Mouse (Mus musculus): ENCODE results near the gene Plin5. TPM values are rescaled to one million over a fixed set of nuclear protein-coding genes. Genes with fewer than 3 reads are reported as not detected.
"Not testable (repeated sequence)": the region's sequence is repeated elsewhere in the genome, so short reads cannot be mapped to it uniquely, and the experiment has no call there.

Plin5 gene
- total RNA-seq, 2 experiments from 2014 or later, result not detected

GRCm38 (mm10) chr17:56078361-56078760 is 39.0 kb downstream of the Plin5 start:
- not testable (repeated sequence) for ATAC-seq (replicated peaks; ENCODE audit: low FRiP score, poor library complexity, severe bottlenecking)

- no peak for ATAC-seq (replicated peaks; ENCODE audit: low FRiP score, poor library complexity, severe bottlenecking)
Observed at GRCm38 (mm10) chr17:56077523-56077922, 39.9 kb downstream of the Plin5 start.

DNA sequence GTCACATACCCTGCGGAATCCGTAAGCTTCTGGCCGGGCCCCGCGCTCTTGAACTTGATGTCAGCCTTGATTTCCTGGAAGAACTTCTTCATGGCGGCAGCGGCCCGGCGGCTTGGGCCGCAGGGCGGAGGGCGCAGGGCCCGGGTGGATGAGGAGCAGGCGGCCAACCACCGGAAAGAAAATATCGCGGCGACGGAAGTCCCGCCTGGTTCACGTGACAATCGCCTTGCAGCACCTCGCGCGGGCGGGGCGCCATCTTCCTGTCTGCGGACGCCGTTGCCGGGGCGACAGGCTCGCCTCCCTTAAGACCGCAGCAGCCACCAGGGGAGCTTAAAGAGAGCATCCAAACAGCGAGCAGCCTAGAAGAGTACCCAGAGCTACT is 42.6 kb downstream of the Plin5 start, which contains the start of gene Ubxn6:
TSS of gene Ubxn6 (minus strand) at position 202 of the 382 bp plus-strand sequence.
- ATAC-seq (replicated peaks; ENCODE audit: low FRiP score, poor library complexity, severe bottlenecking), result peak; percentile 61

GRCm38 (mm10) chr17:56074097-56074826 is 43.1 kb downstream of the Plin5 start:
- peak; percentile 31 for ATAC-seq (replicated peaks; ENCODE audit: low FRiP score, poor library complexity, severe bottlenecking)

GRCm38 (mm10) chr17:56072243-56072642 is 45.2 kb downstream of the Plin5 start:
- no peak for ATAC-seq (replicated peaks; ENCODE audit: low FRiP score, poor library complexity, severe bottlenecking)

- ATAC-seq (replicated peaks; ENCODE audit: low FRiP score, poor library complexity, severe bottlenecking), result no peak
Observed at GRCm38 (mm10) chr17:56071126-56071525, 46.3 kb downstream of the Plin5 start.

- ATAC-seq (replicated peaks; ENCODE audit: low FRiP score, poor library complexity, severe bottlenecking), result no peak
Observed at GRCm38 (mm10) chr17:56069066-56069465, 48.3 kb downstream of the Plin5 start.

GRCm38 (mm10) chr17:56066451-56066850 is 50.9 kb downstream of the Plin5 start:
- ATAC-seq (replicated peaks; ENCODE audit: low FRiP score, poor library complexity, severe bottlenecking), result no peak

GRCm38 (mm10) chr17:56065715-56066114 is 51.7 kb downstream of the Plin5 start:
- not testable (repeated sequence) for ATAC-seq (replicated peaks; ENCODE audit: low FRiP score, poor library complexity, severe bottlenecking)

GRCm38 (mm10) chr17:56062081-56062480 is 55.3 kb downstream of the Plin5 start:
- ATAC-seq (replicated peaks; ENCODE audit: low FRiP score, poor library complexity, severe bottlenecking), result no peak

Other genes starting within 250 kb of the Plin5 start
- gene Zfp119a, start 238.7 kb downstream of the Plin5 start, total RNA-seq (2015; ENCODE audit: low replicate concordance), result 1.3 TPM in 1 of 2 replicates, not detected in the other
- 1.0 and 2.8 TPM in 2 replicates for gene Zfp119a, start 238.7 kb downstream of the Plin5 start, total RNA-seq (2017; ENCODE audit: low replicate concordance)
- gene Zfp959, start 225.5 kb downstream of the Plin5 start, total RNA-seq (2015; ENCODE audit: low replicate concordance), result 5.0 and 9.0 TPM in 2 replicates
- gene Zfp959, start 225.5 kb downstream of the Plin5 start, total RNA-seq (2017; ENCODE audit: low replicate concordance), result 3.6 and 5.7 TPM in 2 replicates
- 1.4 TPM in 1 of 2 replicates, not detected in the other for gene Zfp119b, start 168.1 kb downstream of the Plin5 start, total RNA-seq (2015; ENCODE audit: low replicate concordance)
- gene Zfp119b, start 168.1 kb downstream of the Plin5 start, total RNA-seq (2017; ENCODE audit: low replicate concordance), result 1.2 and 6.4 TPM in 2 replicates
- 5.4 and 6.8 TPM in 2 replicates for gene Ebi3, start 165.0 kb downstream of the Plin5 start, total RNA-seq (2015; ENCODE audit: low replicate concordance)
- gene Ebi3, start 165.0 kb downstream of the Plin5 start, total RNA-seq (2017; ENCODE audit: low replicate concordance), result 4.0 and 16.4 TPM in 2 replicates
- gene Yju2, start 158.5 kb downstream of the Plin5 start, total RNA-seq (2015; ENCODE audit: low replicate concordance), result 3.8 and 5.4 TPM in 2 replicates
- gene Yju2, start 158.5 kb downstream of the Plin5 start, total RNA-seq (2017; ENCODE audit: low replicate concordance), result 1.7 and 5.4 TPM in 2 replicates
- not detected in 2 replicates for gene Shd, start 147.1 kb downstream of the Plin5 start, total RNA-seq (2015; ENCODE audit: low replicate concordance)
- gene Shd, start 147.1 kb downstream of the Plin5 start, total RNA-seq (2017; ENCODE audit: low replicate concordance), result not detected in 2 replicates
- gene Fsd1, start 131.1 kb downstream of the Plin5 start, total RNA-seq (2015; ENCODE audit: low replicate concordance), result not detected in 2 replicates
- not detected in 2 replicates for gene Fsd1, start 131.1 kb downstream of the Plin5 start, total RNA-seq (2017; ENCODE audit: low replicate concordance)
- not detected in 2 replicates for gene Stap2, start 112.0 kb downstream of the Plin5 start, total RNA-seq (2015; ENCODE audit: low replicate concordance)
- gene Stap2, start 112.0 kb downstream of the Plin5 start, total RNA-seq (2017; ENCODE audit: low replicate concordance), result 0.98 TPM in 1 of 2 replicates, not detected in the other
- gene Mpnd, start 111.9 kb downstream of the Plin5 start, total RNA-seq (2015; ENCODE audit: low replicate concordance), result 4.0 and 6.7 TPM in 2 replicates
- gene Mpnd, start 111.9 kb downstream of the Plin5 start, total RNA-seq (2017; ENCODE audit: low replicate concordance), result 2.3 and 35.3 TPM in 2 replicates
- 14.4 and 14.7 TPM in 2 replicates for gene Sh3gl1, start 81.0 kb downstream of the Plin5 start, total RNA-seq (2015; ENCODE audit: low replicate concordance)
- 27.6 and 28.1 TPM in 2 replicates for gene Sh3gl1, start 81.0 kb downstream of the Plin5 start, total RNA-seq (2017; ENCODE audit: low replicate concordance)
- gene Chaf1a, start 77.2 kb downstream of the Plin5 start, total RNA-seq (2015; ENCODE audit: low replicate concordance), result 26.4 and 28.1 TPM in 2 replicates
- gene Chaf1a, start 77.2 kb downstream of the Plin5 start, total RNA-seq (2017; ENCODE audit: low replicate concordance), result 32.6 and 39.0 TPM in 2 replicates
- 4.7 and 8.4 TPM in 2 replicates for gene Ubxn6, start 42.6 kb downstream of the Plin5 start, total RNA-seq (2015; ENCODE audit: low replicate concordance)
- 1.9 and 5.6 TPM in 2 replicates for gene Ubxn6, start 42.6 kb downstream of the Plin5 start, total RNA-seq (2017; ENCODE audit: low replicate concordance)
- gene Hdgfl2, start 38.0 kb downstream of the Plin5 start, total RNA-seq (2015; ENCODE audit: low replicate concordance), result 36.5 and 71.4 TPM in 2 replicates
- gene Hdgfl2, start 38.0 kb downstream of the Plin5 start, total RNA-seq (2017; ENCODE audit: low replicate concordance), result 125 and 144 TPM in 2 replicates
- not detected in 2 replicates for gene Plin4, start 7.8 kb downstream of the Plin5 start, total RNA-seq (2015; ENCODE audit: low replicate concordance)
- not detected in 2 replicates for gene Plin4, start 7.8 kb downstream of the Plin5 start, total RNA-seq (2017; ENCODE audit: low replicate concordance)
- gene Lrg1, start 4.4 kb upstream of the Plin5 start, total RNA-seq (2015; ENCODE audit: low replicate concordance), result 1.7 and 8.6 TPM in 2 replicates
- 3.9 and 6.9 TPM in 2 replicates for gene Lrg1, start 4.4 kb upstream of the Plin5 start, total RNA-seq (2017; ENCODE audit: low replicate concordance)
- 1.4 TPM in 1 of 2 replicates, not detected in the other for gene Sema6b, start 22.7 kb upstream of the Plin5 start, total RNA-seq (2015; ENCODE audit: low replicate concordance)
- gene Sema6b, start 22.7 kb upstream of the Plin5 start, total RNA-seq (2017; ENCODE audit: low replicate concordance), result 0.83 TPM in 1 of 2 replicates, not detected in the other
- gene Tnfaip8l1, start 44.9 kb upstream of the Plin5 start, total RNA-seq (2015; ENCODE audit: low replicate concordance), result 1.3 and 1.4 TPM in 2 replicates
- gene Tnfaip8l1, start 44.9 kb upstream of the Plin5 start, total RNA-seq (2017; ENCODE audit: low replicate concordance), result 0.26 and 1.6 TPM in 2 replicates
- 9.6 and 11.2 TPM in 2 replicates for gene Mydgf, start 66.3 kb upstream of the Plin5 start, total RNA-seq (2015; ENCODE audit: low replicate concordance)
- gene Mydgf, start 66.3 kb upstream of the Plin5 start, total RNA-seq (2017; ENCODE audit: low replicate concordance), result 5.6 and 6.8 TPM in 2 replicates
- gene Dpp9, start 101.3 kb upstream of the Plin5 start, total RNA-seq (2015; ENCODE audit: low replicate concordance), result 5.8 and 11.7 TPM in 2 replicates
- 6.5 and 8.9 TPM in 2 replicates for gene Dpp9, start 101.3 kb upstream of the Plin5 start, total RNA-seq (2017; ENCODE audit: low replicate concordance)
- 7.2 and 8.4 TPM in 2 replicates for gene Fem1a, start 139.2 kb upstream of the Plin5 start, total RNA-seq (2015; ENCODE audit: low replicate concordance)
- 5.7 and 7.6 TPM in 2 replicates for gene Fem1a, start 139.2 kb upstream of the Plin5 start, total RNA-seq (2017; ENCODE audit: low replicate concordance)
- 4.0 and 4.6 TPM in 2 replicates for gene Ticam1, start 159.2 kb upstream of the Plin5 start, total RNA-seq (2015; ENCODE audit: low replicate concordance)
- 1.4 and 2.6 TPM in 2 replicates for gene Ticam1, start 159.2 kb upstream of the Plin5 start, total RNA-seq (2017; ENCODE audit: low replicate concordance)
- 2.2 and 2.5 TPM in 2 replicates for gene Plin3, start 175.3 kb upstream of the Plin5 start, total RNA-seq (2015; ENCODE audit: low replicate concordance)
- 5.6 and 6.7 TPM in 2 replicates for gene Plin3, start 175.3 kb upstream of the Plin5 start, total RNA-seq (2017; ENCODE audit: low replicate concordance)
- not detected in 2 replicates for gene Arrdc5, start 182.7 kb upstream of the Plin5 start, total RNA-seq (2015; ENCODE audit: low replicate concordance)
- gene Arrdc5, start 182.7 kb upstream of the Plin5 start, total RNA-seq (2017; ENCODE audit: low replicate concordance), result not detected in 2 replicates
- gene Uhrf1, start 185.7 kb upstream of the Plin5 start, total RNA-seq (2015; ENCODE audit: low replicate concordance), result 86.9 and 122 TPM in 2 replicates
- gene Uhrf1, start 185.7 kb upstream of the Plin5 start, total RNA-seq (2017; ENCODE audit: low replicate concordance), result 178 and 179 TPM in 2 replicates
- gene Kdm4b, start 208.5 kb upstream of the Plin5 start, total RNA-seq (2015; ENCODE audit: low replicate concordance), result 3.4 and 18.0 TPM in 2 replicates
- gene Kdm4b, start 208.5 kb upstream of the Plin5 start, total RNA-seq (2017; ENCODE audit: low replicate concordance), result 3.4 and 8.5 TPM in 2 replicates